Mouse (Mus musculus): ENCODE measurements around the gene Nfkbie. TPM values are rescaled to one million over a fixed set of nuclear protein-coding genes. Genes with fewer than 3 reads are reported as not detected.

Gene Nfkbie
- polyA plus RNA-seq (2015; fragmentation: Nextera tagmentation; extraction: Ambion mirVana) = 5.3 and 5.6 TPM in 2 replicates

DNA sequence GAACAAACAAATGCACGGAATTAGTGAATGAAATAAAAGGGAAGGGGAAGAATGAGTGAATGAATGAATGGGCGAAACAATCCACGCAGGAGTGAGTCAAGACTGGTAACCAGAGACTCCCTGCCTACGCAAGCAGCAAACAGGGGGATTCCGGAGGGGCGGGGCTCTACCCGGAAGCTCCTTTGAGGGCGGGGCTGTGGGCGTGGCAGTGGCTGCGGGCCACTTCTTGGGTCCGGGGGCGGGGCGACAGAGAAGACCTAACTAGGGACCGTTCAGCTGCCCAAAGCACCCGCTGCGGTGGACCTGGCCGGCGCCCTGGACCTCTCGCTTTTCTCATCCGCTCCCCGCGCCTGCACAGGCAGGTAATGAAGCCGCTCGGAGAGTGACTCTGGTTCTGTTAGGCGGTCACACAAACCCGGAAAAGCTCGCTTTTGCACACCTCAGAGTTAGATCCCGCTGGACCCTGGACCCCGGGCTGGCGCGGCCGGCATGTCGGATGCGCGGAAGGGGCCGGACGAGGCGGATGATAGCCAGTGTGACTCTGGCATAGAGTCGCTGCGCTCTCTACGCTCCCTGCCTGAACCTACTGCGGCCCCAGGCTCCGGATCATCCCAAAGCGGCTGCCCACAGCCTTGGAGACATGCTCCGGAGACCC, at the start of gene Nfkbie:
Gene Nfkbie (plus strand): TSS at position 252 of the 655 bp plus-strand sequence.
- Histone ChIP-seq H3K9me3 (no peaks in the 10 kb centered on the region), H3K27ac (replicated peaks) (no peak within 1 kb of the TSS), H3K27me3 (peaks cover 21% of the 10 kb centered on the region), H3K4me1 (replicated peaks) (peaks cover 26% of the 10 kb centered on the region), H3K36me3 (no peaks in the 10 kb centered on the region), H3K4me2 (peak within 1 kb of the TSS; percentile 97), H3K9ac (peak within 1 kb of the TSS; percentile 81), H3K4me3 (peak within 1 kb of the TSS; percentile 67)
- WGBS = under 1% methylated on average over 45 of the region's 45 CpGs
- ATAC-seq (ENCODE audit: low read depth) = peak; percentile 82

DNA sequence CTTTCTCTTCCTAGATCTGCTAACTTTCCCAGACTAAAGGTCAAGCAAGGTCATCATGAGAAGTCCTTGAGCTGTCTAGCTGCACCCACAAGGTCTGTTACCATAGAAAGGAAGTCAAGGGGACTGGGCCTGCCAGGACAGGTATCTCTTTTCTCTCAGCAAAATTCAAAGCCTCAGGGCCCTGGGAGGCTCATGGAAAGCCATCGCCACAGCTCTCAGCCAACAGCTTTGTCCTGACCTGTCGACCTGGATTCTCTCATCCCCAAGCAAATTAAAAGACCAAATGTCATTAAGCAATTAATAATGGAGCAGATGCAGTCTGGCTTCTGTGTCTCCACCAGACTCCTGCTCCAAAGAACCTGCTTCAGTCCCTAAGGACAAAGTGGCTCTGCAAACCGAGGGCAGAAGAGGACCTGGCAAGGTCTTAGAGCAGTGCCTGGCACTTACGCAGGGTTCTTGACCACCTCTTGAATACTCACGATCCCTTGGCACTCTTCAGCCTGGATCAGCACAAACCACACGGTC, 49.5 kb upstream of the Nfkbie start:
- Histone ChIP-seq H3K4me1 (replicated peaks) (peaks cover 14% of the 10 kb centered on the region), H3K4me2 (no peak overlapping the region), H3K9me3 (no peaks in the 10 kb centered on the region), H3K4me3 (no peak overlapping the region), H3K27ac (replicated peaks) (no peak overlapping the region), H3K9ac (0 out of 2 replicates have a peak overlapping the region, but pooled peaks have one; percentile 31), H3K27me3 (no peaks in the 10 kb centered on the region), H3K36me3 (peaks cover 23% of the 10 kb centered on the region)
- WGBS = 74% methylated on average over 6 of the region's 6 CpGs
- peak; percentile 37; the same call in 1 of the 2 replicates for ATAC-seq (ENCODE audit: low read depth)

DNA sequence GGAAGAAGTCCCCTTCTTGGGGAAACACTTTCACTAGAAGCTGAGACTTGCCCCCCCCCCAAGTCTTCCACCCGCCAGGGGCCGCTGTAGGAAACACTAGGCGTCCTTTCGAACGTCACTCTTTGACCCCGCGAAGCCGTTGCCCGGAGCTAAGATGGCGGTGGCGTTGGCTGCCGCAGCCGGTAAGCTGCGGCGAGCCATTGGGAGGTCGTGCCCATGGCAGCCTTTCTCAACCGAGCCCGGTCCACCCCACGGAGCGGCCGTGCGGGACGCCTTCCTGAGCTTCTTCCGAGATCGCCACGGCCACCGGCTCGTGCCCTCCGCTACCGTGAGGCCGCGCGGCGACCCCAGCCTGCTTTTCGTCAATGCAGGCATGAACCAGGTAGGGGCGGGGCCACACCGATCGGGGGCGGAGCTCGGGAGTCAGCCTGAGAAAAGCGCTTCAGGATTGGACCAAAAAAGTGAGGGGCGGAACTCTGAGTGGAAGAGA, 48.8 kb upstream of the Nfkbie start, which contains the start of gene Aars2:
Gene Aars2 (plus strand): TSS at position 142 of the 490 bp plus-strand sequence.
- WGBS = under 1% methylated on average over 42 of the region's 42 CpGs
- H3K27me3 ChIP-seq = no peaks in the 10 kb centered on the region

DNA sequence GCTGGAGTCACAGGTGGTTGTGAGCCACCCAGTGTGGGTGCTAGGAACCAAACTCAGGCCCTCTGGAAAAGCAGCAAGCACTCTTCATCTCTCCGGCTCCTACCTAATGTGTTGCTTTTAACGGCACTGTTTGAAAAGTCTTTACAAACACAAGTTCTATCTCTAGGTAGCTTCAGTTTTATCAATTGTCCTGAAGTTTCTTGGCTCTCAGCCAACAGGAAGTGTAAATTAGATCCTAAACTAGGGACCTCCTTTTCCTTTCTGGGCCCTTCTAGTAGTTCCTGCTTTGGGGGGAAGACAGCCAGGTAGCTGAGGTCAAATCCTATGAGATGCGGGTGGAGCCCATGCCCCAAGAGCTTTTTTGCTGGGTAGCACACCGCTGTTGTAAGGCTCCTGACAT, 44.6 kb upstream of the Nfkbie start:
- Histone ChIP-seq H3K36me3 (peaks cover 31% of the 10 kb centered on the region), H3K9ac (no peak overlapping the region), H3K27me3 (no peaks in the 10 kb centered on the region), H3K27ac (replicated peaks) (no peak overlapping the region), H3K4me1 (replicated peaks) (peaks cover 14% of the 10 kb centered on the region), H3K4me3 (no peak overlapping the region), H3K4me2 (no peak overlapping the region), H3K9me3 (no peaks in the 10 kb centered on the region)
- ATAC-seq (ENCODE audit: low read depth) = no peak
- 98% methylated on average over 4 of the region's 4 CpGs for WGBS

More for the DNA sequence above, 48.8 kb upstream of the Nfkbie start, which contains the start of gene Aars2:
- peak within 1 kb of the TSS; percentile 80 for H3K9ac ChIP-seq
- H3K27ac ChIP-seq (replicated peaks) = peak within 1 kb of the TSS; percentile 91
- peaks cover 25% of the 10 kb centered on the region for H3K36me3 ChIP-seq
- peak within 1 kb of the TSS; percentile 67 for H3K4me3 ChIP-seq
- peak within 1 kb of the TSS; percentile 45 for H3K4me2 ChIP-seq
- no peaks in the 10 kb centered on the region for H3K9me3 ChIP-seq
- peaks cover 14% of the 10 kb centered on the region for H3K4me1 ChIP-seq (replicated peaks)
- ATAC-seq (ENCODE audit: low read depth) = peak; percentile 92

DNA sequence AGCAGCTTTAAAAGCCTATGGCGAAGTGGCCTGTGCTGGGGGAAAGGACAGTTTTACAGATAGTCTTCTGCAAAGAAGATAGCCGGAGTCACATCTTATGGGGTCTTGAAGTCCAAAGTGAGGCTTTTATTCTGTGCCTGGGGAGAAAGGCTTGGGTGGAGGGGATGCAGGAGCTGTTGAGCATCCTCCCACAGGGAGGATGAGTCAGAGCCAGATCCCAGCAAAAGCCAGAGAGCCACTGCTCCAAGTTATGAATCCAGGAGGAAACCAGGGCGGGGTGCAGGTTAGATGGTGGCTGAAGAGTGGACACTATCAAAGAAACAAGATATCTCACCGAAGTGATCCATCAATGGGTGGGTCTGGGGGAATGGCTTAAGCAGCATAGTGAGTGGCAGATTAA, 43.7 kb upstream of the Nfkbie start:
- Histone ChIP-seq H3K4me1 (replicated peaks) (peaks cover 10% of the 10 kb centered on the region), H3K4me2 (no peak overlapping the region), H3K27ac (replicated peaks) (no peak overlapping the region), H3K9ac (no peak overlapping the region), H3K36me3 (peaks cover 31% of the 10 kb centered on the region), H3K9me3 (no peaks in the 10 kb centered on the region), H3K27me3 (no peaks in the 10 kb centered on the region), H3K4me3 (no peak overlapping the region)
- whole genome bisulfite sequencing = 91% methylated on average over 4 of the region's 4 CpGs
- no peak for ATAC-seq (ENCODE audit: low read depth)

DNA sequence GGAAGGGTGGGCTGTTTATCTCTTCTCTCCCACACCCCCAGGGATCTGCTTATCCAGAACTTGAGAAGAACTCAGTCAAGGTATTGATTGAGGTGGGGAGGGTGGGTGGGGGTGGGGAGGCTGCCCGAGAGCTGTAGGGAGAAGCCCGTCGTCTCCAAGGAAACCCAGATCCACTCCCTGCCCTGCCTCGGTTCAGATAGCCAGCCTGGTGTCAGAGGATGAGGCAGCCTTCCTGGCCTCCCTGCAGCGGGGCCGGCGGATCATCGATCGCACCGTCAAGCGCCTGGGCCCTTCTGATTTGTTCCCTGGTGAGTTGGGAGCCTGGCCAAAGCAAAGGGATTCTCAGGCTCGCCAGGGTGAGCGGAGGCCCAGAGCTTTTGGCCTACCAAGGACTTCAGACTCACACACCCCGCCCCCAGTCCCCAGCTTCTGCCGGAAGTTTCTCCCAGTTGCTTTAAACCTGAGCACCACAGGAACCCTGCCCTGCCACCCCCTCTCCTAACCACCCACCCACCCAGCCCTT, 40.2 kb upstream of the Nfkbie start:
- Histone ChIP-seq H3K4me2 (no peak overlapping the region), H3K36me3 (peaks cover 38% of the 10 kb centered on the region), H3K27me3 (no peaks in the 10 kb centered on the region), H3K4me1 (replicated peaks) (peaks cover 4% of the 10 kb centered on the region), H3K27ac (replicated peaks) (no peak overlapping the region), H3K9me3 (no peaks in the 10 kb centered on the region), H3K4me3 (no peak overlapping the region), H3K9ac (no peak overlapping the region)
- no peak for ATAC-seq (ENCODE audit: low read depth)
- whole genome bisulfite sequencing = 68% methylated on average over 15 of the region's 15 CpGs

DNA sequence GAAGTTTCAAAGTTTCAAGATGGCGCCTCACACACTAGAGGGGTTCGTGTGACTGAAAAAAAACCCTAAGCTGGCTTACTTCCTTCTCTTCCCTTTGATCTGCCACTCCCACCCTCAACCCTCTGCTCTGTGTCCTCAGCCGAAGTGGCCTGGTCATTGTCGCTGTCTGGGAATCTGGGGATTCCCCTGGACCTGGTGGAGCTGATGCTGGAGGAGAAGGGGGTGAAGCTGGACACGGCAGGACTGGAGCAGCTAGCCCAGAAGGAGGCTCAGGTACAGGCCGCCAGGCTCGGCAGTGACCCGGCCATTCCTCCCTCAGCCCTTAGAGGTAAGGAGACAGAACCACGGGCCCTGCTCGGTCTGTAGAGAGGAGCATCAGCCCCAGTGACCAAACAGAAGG, 39.7 kb upstream of the Nfkbie start:
- Histone ChIP-seq H3K9me3 (no peaks in the 10 kb centered on the region), H3K4me2 (no peak overlapping the region), H3K36me3 (peaks cover 40% of the 10 kb centered on the region), H3K27ac (replicated peaks) (no peak overlapping the region), H3K9ac (no peak overlapping the region), H3K27me3 (no peaks in the 10 kb centered on the region), H3K4me3 (no peak overlapping the region), H3K4me1 (replicated peaks) (peaks cover 4% of the 10 kb centered on the region)
- WGBS = 87% methylated on average over 10 of the region's 10 CpGs
- ATAC-seq (ENCODE audit: low read depth) = no peak

DNA sequence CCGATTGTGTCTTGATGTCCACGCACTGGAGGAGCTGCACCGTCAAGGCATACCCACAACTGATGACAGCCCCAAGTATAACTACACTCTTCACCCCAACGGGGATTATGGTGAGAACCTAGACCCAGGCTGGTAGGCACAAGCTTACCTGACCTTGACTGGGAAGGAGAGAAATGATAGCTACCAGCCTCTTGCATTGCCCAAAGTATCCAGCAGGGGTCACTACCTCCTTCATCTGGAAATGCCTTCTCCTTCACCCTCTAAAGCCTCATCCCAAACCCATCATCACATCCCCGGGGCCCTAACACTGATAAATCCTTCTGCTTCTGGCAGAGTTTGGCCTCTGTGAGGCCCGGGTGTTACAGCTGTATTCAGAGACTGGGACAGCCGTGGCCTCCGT, 39.0 kb upstream of the Nfkbie start:
- WGBS = 50% methylated on average over 8 of the region's 8 CpGs
- H3K9ac ChIP-seq = 0 out of 2 replicates have a peak overlapping the region, but pooled peaks have one; percentile 31
- peak; percentile 38 for ATAC-seq (ENCODE audit: low read depth)

DNA sequence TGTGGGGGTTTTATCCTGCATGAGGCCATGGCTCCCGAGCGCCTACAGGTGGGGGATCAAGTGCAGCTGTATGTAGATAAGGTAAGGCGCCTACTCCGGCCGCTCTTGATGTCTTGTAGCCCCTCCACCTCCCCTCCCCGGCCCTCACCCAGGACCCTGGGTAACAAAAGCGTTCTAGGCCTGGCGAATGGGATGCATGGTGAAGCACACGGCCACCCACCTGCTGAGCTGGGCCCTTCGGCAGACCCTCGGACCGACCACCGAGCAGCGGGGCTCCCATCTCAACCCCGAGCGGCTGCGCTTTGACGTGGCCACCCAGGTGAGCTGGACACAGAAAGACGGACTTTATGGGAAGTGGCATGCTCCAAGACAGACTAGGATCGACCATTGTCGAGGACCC, 38.4 kb upstream of the Nfkbie start:
- Histone ChIP-seq H3K4me2 (no peak overlapping the region), H3K9ac (no peak overlapping the region), H3K4me3 (no peak overlapping the region), H3K27ac (replicated peaks) (no peak overlapping the region), H3K27me3 (no peaks in the 10 kb centered on the region), H3K36me3 (peaks cover 41% of the 10 kb centered on the region), H3K9me3 (no peaks in the 10 kb centered on the region), H3K4me1 (replicated peaks) (peaks cover 4% of the 10 kb centered on the region)
- WGBS = 89% methylated on average over 21 of the region's 21 CpGs
- ATAC-seq (ENCODE audit: low read depth) = 0 out of 2 replicates have a peak, but pooled peaks have one; percentile 6

More for the DNA sequence above, 39.0 kb upstream of the Nfkbie start:
- H3K36me3 ChIP-seq = peaks cover 41% of the 10 kb centered on the region
- no peak overlapping the region for H3K4me3 ChIP-seq
- peaks cover 4% of the 10 kb centered on the region for H3K4me1 ChIP-seq (replicated peaks)
- H3K4me2 ChIP-seq = no peak overlapping the region
- no peaks in the 10 kb centered on the region for H3K9me3 ChIP-seq
- no peaks in the 10 kb centered on the region for H3K27me3 ChIP-seq
- no peak overlapping the region for H3K27ac ChIP-seq (replicated peaks)

DNA sequence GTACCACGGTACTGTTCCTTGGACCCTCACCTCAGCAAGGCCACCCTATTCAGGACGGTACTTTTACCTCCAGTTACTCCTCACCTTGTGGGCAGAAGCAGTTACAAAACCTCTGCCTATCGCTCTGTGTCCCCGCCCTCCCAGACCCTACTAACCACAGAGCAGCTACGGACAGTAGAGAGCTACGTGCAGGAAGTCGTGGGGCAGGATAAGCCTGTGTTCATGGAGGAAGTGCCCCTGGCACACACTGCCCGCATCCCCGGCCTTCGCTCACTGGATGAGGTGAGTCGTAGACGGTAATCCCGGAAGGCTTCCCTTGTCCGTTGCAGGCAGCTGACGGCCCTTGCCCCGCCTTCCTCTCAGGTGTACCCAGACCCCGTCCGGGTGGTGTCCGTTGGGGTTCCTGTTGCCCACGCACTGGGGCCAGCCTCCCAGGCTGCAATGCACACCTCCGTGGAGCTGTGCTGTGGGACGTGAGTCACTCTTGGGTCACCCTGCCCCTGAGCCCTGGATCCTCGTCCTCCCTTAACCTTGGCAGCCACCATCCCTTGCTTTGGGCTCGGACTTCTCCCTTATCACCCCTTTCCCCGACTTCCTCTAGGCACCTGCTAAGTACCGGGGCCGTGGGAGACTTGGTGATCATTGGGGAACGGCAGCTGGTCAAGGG, 37.8 kb upstream of the Nfkbie start:
- H3K36me3 ChIP-seq = peaks cover 41% of the 10 kb centered on the region
- H3K4me2 ChIP-seq = no peak overlapping the region
- H3K4me1 ChIP-seq (replicated peaks) = peaks cover 6% of the 10 kb centered on the region
- no peak for ATAC-seq (ENCODE audit: low read depth)
- WGBS = 91% methylated on average over 28 of the region's 28 CpGs
- no peaks in the 10 kb centered on the region for H3K9me3 ChIP-seq
- no peak overlapping the region for H3K27ac ChIP-seq (replicated peaks)
- H3K27me3 ChIP-seq = no peaks in the 10 kb centered on the region
- no peak overlapping the region; the same call in 1 of the 2 replicates for H3K9ac ChIP-seq
- no peak overlapping the region for H3K4me3 ChIP-seq

DNA sequence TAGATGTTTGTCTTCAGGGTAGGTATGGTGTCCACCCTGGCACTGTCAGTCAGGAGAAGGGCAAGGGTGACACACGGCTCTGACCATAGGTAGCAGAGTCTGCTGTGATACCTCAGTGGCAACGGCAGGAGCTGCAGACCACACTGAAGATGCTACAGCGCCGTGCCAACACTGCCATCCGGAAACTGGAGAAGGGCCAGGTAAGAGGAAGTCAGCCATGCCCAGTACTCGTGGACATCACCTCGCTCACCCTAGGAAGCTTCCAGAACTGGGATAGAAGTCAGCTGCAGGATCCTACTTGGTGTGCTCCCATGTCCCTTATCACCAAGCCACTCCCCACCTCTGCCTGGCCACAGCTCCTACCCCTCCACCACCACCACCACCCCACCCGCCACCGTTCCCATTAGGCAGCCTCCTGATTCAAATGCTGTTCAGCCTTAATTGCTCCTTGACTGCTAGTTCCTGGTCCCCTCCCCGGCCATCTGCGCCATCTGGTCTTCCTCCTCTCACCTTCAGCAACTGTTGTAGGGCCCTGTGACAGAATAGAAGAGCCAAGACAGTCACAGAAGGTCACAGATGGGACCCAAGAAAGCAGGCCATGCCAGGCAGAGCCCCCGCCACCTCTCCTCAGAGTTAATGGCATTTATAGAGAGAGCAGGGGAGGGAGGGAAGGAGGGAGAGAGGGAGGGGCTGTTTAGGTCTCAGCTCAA, 36.6 kb upstream of the Nfkbie start:
- WGBS = 81% methylated on average over 12 of the region's 12 CpGs
- peaks cover 16% of the 10 kb centered on the region for H3K4me1 ChIP-seq (replicated peaks)
- H3K27me3 ChIP-seq = 0 out of 2 replicates have a peak, but pooled peaks cover 3% of the 10 kb centered on the region
- no peaks in the 10 kb centered on the region for H3K9me3 ChIP-seq
- peaks cover 35% of the 10 kb centered on the region for H3K36me3 ChIP-seq
- H3K27ac ChIP-seq (replicated peaks) = 0 out of 2 replicates have a peak overlapping the region, but pooled peaks have one; percentile 6
- H3K4me3 ChIP-seq = no peak overlapping the region
- no peak overlapping the region for H3K4me2 ChIP-seq
- no peak for ATAC-seq (ENCODE audit: low read depth)
- H3K9ac ChIP-seq = no peak overlapping the region

All from neural tube, embryonic 13.5 days (tissue).